Mouse (Mus musculus): ENCODE data around the gene Ascc3. TPM values are rescaled to one million over a fixed set of nuclear protein-coding genes. Genes with fewer than 3 reads are reported as not detected.

The Ascc3 gene
- polyA plus RNA-seq, 1 experiment from 2014 or later, result 17.8 TPM

GRCm38 (mm10) chr10:50639607-50640006, 47.1 kb downstream of the Ascc3 start:
- DNase-seq (ENCODE audit: low spot score), result no peak
- Histone ChIP-seq H3K9me3 (replicated peaks; ENCODE audit: control insufficient read depth, low read length) (no peaks in the 10 kb centered on the region), H3K4me1 (ENCODE audit: control insufficient read depth, insufficient read depth, low read length) (no peaks in the 10 kb centered on the region), H3K4me3 (ENCODE audit: low read depth, low read length) (no peak overlapping the region), H3K36me3 (replicated peaks; ENCODE audit: control insufficient read depth, insufficient read depth, low read depth, low read length) (no peaks in the 10 kb centered on the region), H3K9ac (replicated peaks; ENCODE audit: low read length) (no peak overlapping the region), H3K27me3 (ENCODE audit: control insufficient read depth, insufficient read depth, low read length) (no peaks in the 10 kb centered on the region), H3K27ac (replicated peaks; ENCODE audit: low read depth, low read length) (no peak overlapping the region), H3K4me2 (ENCODE audit: low read depth, low read length) (no peak overlapping the region)
- no peak for ATAC-seq (replicated peaks; ENCODE audit: insufficient number of reproducible peaks, low FRiP score, low TSS enrichment, low read depth)
- WGBS, result 82% methylated on average over 1 of the region's 1 CpGs

DNA sequence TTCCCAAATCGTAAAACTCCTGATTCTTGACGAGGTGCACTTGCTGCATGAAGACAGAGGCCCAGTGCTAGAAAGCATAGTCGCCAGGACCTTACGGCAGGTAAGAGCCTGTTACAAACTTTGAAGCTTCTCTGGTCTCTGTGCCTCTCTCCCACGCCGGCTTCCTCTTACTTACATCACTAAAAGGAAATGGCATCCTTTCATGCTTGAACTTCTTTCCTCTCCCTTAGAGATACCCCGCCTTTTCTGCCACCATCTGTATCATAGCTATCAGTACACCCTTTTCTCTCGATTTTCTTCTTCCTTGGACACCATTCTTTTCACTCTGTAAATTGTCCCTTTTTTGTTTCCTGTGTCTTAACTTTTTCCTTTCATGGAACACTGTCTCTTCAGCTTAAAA, 58.1 kb downstream of the Ascc3 start:
- no peak for DNase-seq (ENCODE audit: low spot score)
- no peaks in the 10 kb centered on the region for H3K36me3 ChIP-seq (replicated peaks; ENCODE audit: control insufficient read depth, insufficient read depth, low read depth, low read length)
- ATAC-seq (replicated peaks; ENCODE audit: insufficient number of reproducible peaks, low FRiP score, low TSS enrichment, low read depth), result no peak
- 89% methylated on average over 8 of the region's 8 CpGs for WGBS
- H3K4me2 ChIP-seq (ENCODE audit: low read depth, low read length), result no peak overlapping the region
- no peaks in the 10 kb centered on the region for H3K27me3 ChIP-seq (ENCODE audit: control insufficient read depth, insufficient read depth, low read length)
- no peaks in the 10 kb centered on the region for H3K9me3 ChIP-seq (replicated peaks; ENCODE audit: control insufficient read depth, low read length)
- no peak overlapping the region for H3K4me3 ChIP-seq (ENCODE audit: low read depth, low read length)
- H3K4me1 ChIP-seq (ENCODE audit: control insufficient read depth, insufficient read depth, low read length), result no peaks in the 10 kb centered on the region
- H3K27ac ChIP-seq (replicated peaks; ENCODE audit: low read depth, low read length), result no peak overlapping the region
- H3K9ac ChIP-seq (replicated peaks; ENCODE audit: low read length), result no peak overlapping the region

GRCm38 (mm10) chr10:50653551-50653950, 61.1 kb downstream of the Ascc3 start:
- no peaks in the 10 kb centered on the region for H3K4me1 ChIP-seq (ENCODE audit: control insufficient read depth, insufficient read depth, low read length)
- no peak overlapping the region for H3K4me3 ChIP-seq (ENCODE audit: low read depth, low read length)
- ATAC-seq (replicated peaks; ENCODE audit: insufficient number of reproducible peaks, low FRiP score, low TSS enrichment, low read depth) (no peak), DNase-seq (ENCODE audit: low spot score) (no peak)
- H3K9me3 ChIP-seq (replicated peaks; ENCODE audit: control insufficient read depth, low read length), result no peaks in the 10 kb centered on the region
- 88% methylated on average over 3 of the region's 3 CpGs for WGBS
- H3K27me3 ChIP-seq (ENCODE audit: control insufficient read depth, insufficient read depth, low read length), result no peaks in the 10 kb centered on the region
- H3K27ac ChIP-seq (replicated peaks; ENCODE audit: low read depth, low read length), result no peak overlapping the region
- H3K9ac ChIP-seq (replicated peaks; ENCODE audit: low read length), result no peak overlapping the region
- H3K4me2 ChIP-seq (ENCODE audit: low read depth, low read length), result no peak overlapping the region
- H3K36me3 ChIP-seq (replicated peaks; ENCODE audit: control insufficient read depth, insufficient read depth, low read depth, low read length), result no peaks in the 10 kb centered on the region

GRCm38 (mm10) chr10:50657352-50657751, 64.9 kb downstream of the Ascc3 start:
- Histone ChIP-seq H3K27ac (replicated peaks; ENCODE audit: low read depth, low read length) (no peak overlapping the region), H3K27me3 (ENCODE audit: control insufficient read depth, insufficient read depth, low read length) (no peaks in the 10 kb centered on the region), H3K9ac (replicated peaks; ENCODE audit: low read length) (no peak overlapping the region), H3K36me3 (replicated peaks; ENCODE audit: control insufficient read depth, insufficient read depth, low read depth, low read length) (no peaks in the 10 kb centered on the region), H3K4me3 (ENCODE audit: low read depth, low read length) (no peak overlapping the region), H3K9me3 (replicated peaks; ENCODE audit: control insufficient read depth, low read length) (no peaks in the 10 kb centered on the region), H3K4me2 (ENCODE audit: low read depth, low read length) (no peak overlapping the region), H3K4me1 (ENCODE audit: control insufficient read depth, insufficient read depth, low read length) (no peaks in the 10 kb centered on the region)
- DNase-seq (ENCODE audit: low spot score) (peak; percentile 56), ATAC-seq (replicated peaks; ENCODE audit: insufficient number of reproducible peaks, low FRiP score, low TSS enrichment, low read depth) (no peak)
- 46% methylated on average over 1 of the region's 1 CpGs for WGBS

DNA sequence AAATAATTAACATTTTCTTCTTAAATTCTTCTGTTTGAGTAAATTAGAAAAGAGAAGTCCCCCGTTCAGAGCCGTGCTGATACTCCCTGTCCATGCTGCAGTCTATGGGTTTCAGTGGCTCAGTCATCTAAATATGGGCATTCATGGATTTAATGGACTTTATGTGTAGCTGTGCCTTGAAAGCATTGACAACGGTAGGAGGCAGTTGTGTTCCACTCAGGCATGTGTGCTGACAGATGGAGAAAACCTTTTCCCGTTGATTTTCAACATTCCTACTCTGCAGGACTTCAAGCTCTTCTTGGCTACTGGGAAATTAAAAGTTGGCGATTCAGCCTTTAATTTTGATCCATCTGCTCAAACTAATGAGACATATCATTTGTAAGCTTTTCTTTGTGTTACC, 79.0 kb downstream of the Ascc3 start:
- H3K4me2 ChIP-seq (ENCODE audit: low read depth, low read length), result no peak overlapping the region
- ATAC-seq (replicated peaks; ENCODE audit: insufficient number of reproducible peaks, low FRiP score, low TSS enrichment, low read depth) (no peak), DNase-seq (ENCODE audit: low spot score) (no peak)
- H3K4me1 ChIP-seq (ENCODE audit: control insufficient read depth, insufficient read depth, low read length), result no peaks in the 10 kb centered on the region
- no peak overlapping the region for H3K27ac ChIP-seq (replicated peaks; ENCODE audit: low read depth, low read length)
- no peaks in the 10 kb centered on the region for H3K36me3 ChIP-seq (replicated peaks; ENCODE audit: control insufficient read depth, insufficient read depth, low read depth, low read length)
- H3K9ac ChIP-seq (replicated peaks; ENCODE audit: low read length), result no peak overlapping the region
- H3K27me3 ChIP-seq (ENCODE audit: control insufficient read depth, insufficient read depth, low read length), result no peaks in the 10 kb centered on the region
- no peaks in the 10 kb centered on the region for H3K9me3 ChIP-seq (replicated peaks; ENCODE audit: control insufficient read depth, low read length)
- H3K4me3 ChIP-seq (ENCODE audit: low read depth, low read length), result no peak overlapping the region
- WGBS, result 74% methylated on average over 5 of the region's 5 CpGs

DNA sequence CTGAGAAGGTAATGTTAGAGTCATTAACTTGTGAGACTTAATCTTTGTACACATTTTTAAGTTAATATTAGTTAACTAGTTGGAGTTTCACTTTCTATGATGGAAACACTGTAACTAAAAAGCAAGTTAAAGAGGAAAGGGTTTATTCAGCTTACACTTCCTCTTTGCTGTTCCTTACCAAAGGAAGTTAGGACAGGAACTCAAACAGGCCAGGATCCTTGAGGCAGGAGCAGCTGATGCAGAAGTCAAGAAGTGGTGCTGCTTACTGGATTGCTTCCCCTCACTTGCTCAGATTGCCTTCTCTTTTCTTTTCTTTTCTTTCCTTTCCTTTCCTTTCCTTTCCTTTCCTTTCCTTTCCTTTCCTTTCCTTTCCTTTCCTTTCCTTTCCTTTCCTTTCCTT, 97.9 kb downstream of the Ascc3 start:
- Histone ChIP-seq H3K27ac (replicated peaks; ENCODE audit: low read depth, low read length) (no peak overlapping the region), H3K9me3 (replicated peaks; ENCODE audit: control insufficient read depth, low read length) (no peaks in the 10 kb centered on the region), H3K4me2 (ENCODE audit: low read depth, low read length) (no peak overlapping the region), H3K9ac (replicated peaks; ENCODE audit: low read length) (no peak overlapping the region), H3K4me1 (ENCODE audit: control insufficient read depth, insufficient read depth, low read length) (no peaks in the 10 kb centered on the region), H3K36me3 (replicated peaks; ENCODE audit: control insufficient read depth, insufficient read depth, low read depth, low read length) (no peaks in the 10 kb centered on the region), H3K27me3 (ENCODE audit: control insufficient read depth, insufficient read depth, low read length) (no peaks in the 10 kb centered on the region), H3K4me3 (ENCODE audit: low read depth, low read length) (no peak overlapping the region)
- DNase-seq (ENCODE audit: low spot score) (no peak), ATAC-seq (replicated peaks; ENCODE audit: insufficient number of reproducible peaks, low FRiP score, low TSS enrichment, low read depth) (no peak)

DNA sequence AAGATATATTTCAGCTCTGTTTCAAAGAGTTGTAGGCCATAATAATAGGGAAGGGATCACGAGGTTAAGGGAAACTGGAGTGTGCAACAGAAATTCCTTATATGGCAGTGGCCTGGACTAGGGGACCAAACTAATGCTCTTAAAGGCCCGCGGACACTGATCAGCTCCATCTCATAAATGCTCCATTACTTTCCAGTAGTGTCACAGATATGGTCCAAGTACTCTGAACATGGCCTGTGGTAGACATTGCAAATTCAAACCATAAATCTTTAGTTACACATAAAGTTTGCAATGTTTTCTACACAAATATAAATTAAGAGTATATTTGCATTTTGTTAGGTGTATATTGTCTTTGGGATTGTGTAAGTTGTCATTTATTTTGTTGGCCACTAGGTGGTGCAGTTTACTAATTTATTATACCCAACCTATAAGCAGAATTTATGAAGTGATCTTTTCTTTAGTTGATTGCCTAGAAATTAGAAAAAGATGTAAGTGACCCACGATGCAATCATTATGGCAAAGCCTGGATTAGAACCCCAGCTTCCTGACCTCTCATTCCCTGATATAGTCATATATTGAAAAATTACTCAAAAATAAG, 106.5 kb downstream of the Ascc3 start:
- Histone ChIP-seq H3K4me2 (ENCODE audit: low read depth, low read length) (no peak overlapping the region), H3K36me3 (replicated peaks; ENCODE audit: control insufficient read depth, insufficient read depth, low read depth, low read length) (no peaks in the 10 kb centered on the region), H3K4me3 (ENCODE audit: low read depth, low read length) (no peak overlapping the region), H3K27me3 (ENCODE audit: control insufficient read depth, insufficient read depth, low read length) (no peaks in the 10 kb centered on the region), H3K9me3 (replicated peaks; ENCODE audit: control insufficient read depth, low read length) (no peaks in the 10 kb centered on the region), H3K4me1 (ENCODE audit: control insufficient read depth, insufficient read depth, low read length) (no peaks in the 10 kb centered on the region), H3K9ac (replicated peaks; ENCODE audit: low read length) (no peak overlapping the region), H3K27ac (replicated peaks; ENCODE audit: low read depth, low read length) (no peak overlapping the region)
- ATAC-seq (replicated peaks; ENCODE audit: insufficient number of reproducible peaks, low FRiP score, low TSS enrichment, low read depth) (no peak), DNase-seq (ENCODE audit: low spot score) (peak; percentile 45)
- 61% methylated on average over 4 of the region's 4 CpGs for WGBS

DNA sequence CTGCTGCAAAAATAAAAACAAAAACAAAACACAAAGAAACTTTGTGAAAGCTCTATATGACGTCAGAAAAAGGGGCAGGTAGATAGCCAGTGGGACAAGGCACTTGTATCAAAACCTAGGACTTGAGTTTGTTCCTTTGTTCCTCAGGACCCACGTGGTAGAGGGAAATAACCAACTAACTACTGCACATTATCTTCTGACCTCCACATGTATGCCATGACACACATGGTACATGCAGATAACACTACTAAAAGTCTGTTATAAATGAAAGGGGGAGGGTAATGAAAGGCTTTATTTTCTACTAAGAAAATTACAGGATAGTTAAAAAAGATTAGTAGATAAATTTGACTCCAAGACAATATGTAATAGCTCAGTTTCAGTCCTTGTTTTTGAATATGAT, 109.3 kb downstream of the Ascc3 start:
- Histone ChIP-seq H3K4me1 (ENCODE audit: control insufficient read depth, insufficient read depth, low read length) (no peaks in the 10 kb centered on the region), H3K27me3 (ENCODE audit: control insufficient read depth, insufficient read depth, low read length) (no peaks in the 10 kb centered on the region), H3K9ac (replicated peaks; ENCODE audit: low read length) (no peak overlapping the region), H3K36me3 (replicated peaks; ENCODE audit: control insufficient read depth, insufficient read depth, low read depth, low read length) (no peaks in the 10 kb centered on the region), H3K4me2 (ENCODE audit: low read depth, low read length) (no peak overlapping the region), H3K27ac (replicated peaks; ENCODE audit: low read depth, low read length) (no peak overlapping the region), H3K4me3 (ENCODE audit: low read depth, low read length) (no peak overlapping the region), H3K9me3 (replicated peaks; ENCODE audit: control insufficient read depth, low read length) (no peaks in the 10 kb centered on the region)
- ATAC-seq (replicated peaks; ENCODE audit: insufficient number of reproducible peaks, low FRiP score, low TSS enrichment, low read depth) (no peak), DNase-seq (ENCODE audit: low spot score) (no peak)
- 70% methylated on average over 2 of the region's 2 CpGs for WGBS
